Mouse (Mus musculus) stomach, embryonic 15.5 days (tissue): ENCODE results near the gene Ap3d1. TPM values are rescaled to one million over a fixed set of nuclear protein-coding genes. Genes with fewer than 3 reads are reported as not detected.

Experiments used
- ATAC-seq: fragments of 200-750 bp; cut with Nextera tagmentation; 2 replicates; pipeline ENCODE4 v1.8.0; 2017; ENCODE audit warnings: low read depth, moderate number of reproducible peaks, moderate TSS enrichment; ENCODE audit not compliant: insufficient read depth, low FRiP score
- H3K27ac ChIP-seq: fragments of 300-500 bp; sonication (generic); 2 replicates; pipeline ENCODE4 v1.5.1; 2015; ENCODE audit warnings: mild to moderate bottlenecking, inconsistent platforms
- H3K27me3 ChIP-seq: fragments of 300-500 bp; sonication (generic); replicated peaks from 2 replicates; pipeline ENCODE4 v1.6.1; 2015; ENCODE audit warnings: inconsistent platforms
- H3K36me3 ChIP-seq: fragments of 300-500 bp; sonication (generic); 2 replicates; pipeline ENCODE4 v1.6.1; 2015; ENCODE audit warnings: inconsistent platforms
- H3K4me1 ChIP-seq: fragments of 300-500 bp; sonication (generic); 2 replicates; pipeline ENCODE4 v1.6.1; 2015; ENCODE audit warnings: inconsistent platforms
- H3K4me2 ChIP-seq: fragments of 300-500 bp; sonication (generic); 2 replicates; pipeline ENCODE4 v1.6.1; 2015; ENCODE audit warnings: mild to moderate bottlenecking, inconsistent platforms
- H3K4me3 ChIP-seq: fragments of 300-500 bp; sonication (generic); replicated peaks from 2 replicates; pipeline ENCODE4 v1.5.1; 2015; ENCODE audit warnings: inconsistent platforms
- H3K9ac ChIP-seq: fragments of 300-500 bp; sonication (generic); 2 replicates; pipeline ENCODE4 v1.6.1; 2015; ENCODE audit warnings: inconsistent platforms
- H3K9me3 ChIP-seq: fragments of 300-500 bp; sonication (generic); 2 replicates; pipeline ENCODE4 v1.6.1; 2016; ENCODE audit warnings: inconsistent platforms
- WGBS: fragments of 180-500 bp; shearing (Covaris S2); methylation state at CpG from one replicate; pipeline ENCODE4 v1.1.7; 2015; 5-methylcytosine and 5-hydroxymethylcytosine counted together
- polyA plus RNA-seq: library from polyadenylated mRNA; unstranded; fragments of >200 nt; fragmentation: Nextera tagmentation; extraction: Ambion mirVana; gene quantifications from 2 replicates; pipeline ENCODE4 v1.2.1, GENCODE M21; 2015

Gene Ap3d1
- polyA plus RNA-seq, 1 experiment from 2014 or later, result 76.1 TPM

DNA sequence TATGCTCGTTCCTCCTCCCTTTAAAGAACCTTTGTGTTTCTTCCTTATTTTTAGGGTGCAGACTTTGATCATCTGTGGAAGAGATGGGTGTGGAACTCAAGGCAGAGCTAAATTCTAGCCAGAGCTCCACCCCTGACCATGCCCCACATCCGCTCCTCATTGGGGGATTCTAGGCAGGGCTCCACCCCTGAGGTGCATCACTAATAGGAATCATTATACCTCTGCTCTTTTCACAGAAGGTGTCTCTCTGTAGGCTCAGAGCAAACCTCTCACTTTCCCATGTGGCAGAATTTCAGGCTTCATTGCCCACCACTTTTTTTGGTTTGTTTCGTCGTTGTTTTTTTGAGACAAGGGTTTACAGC lies 83.2 kb downstream of the Ap3d1 start:
- H3K4me2 ChIP-seq, result no peak overlapping the region; the same call in 1 of the 2 replicates

DNA sequence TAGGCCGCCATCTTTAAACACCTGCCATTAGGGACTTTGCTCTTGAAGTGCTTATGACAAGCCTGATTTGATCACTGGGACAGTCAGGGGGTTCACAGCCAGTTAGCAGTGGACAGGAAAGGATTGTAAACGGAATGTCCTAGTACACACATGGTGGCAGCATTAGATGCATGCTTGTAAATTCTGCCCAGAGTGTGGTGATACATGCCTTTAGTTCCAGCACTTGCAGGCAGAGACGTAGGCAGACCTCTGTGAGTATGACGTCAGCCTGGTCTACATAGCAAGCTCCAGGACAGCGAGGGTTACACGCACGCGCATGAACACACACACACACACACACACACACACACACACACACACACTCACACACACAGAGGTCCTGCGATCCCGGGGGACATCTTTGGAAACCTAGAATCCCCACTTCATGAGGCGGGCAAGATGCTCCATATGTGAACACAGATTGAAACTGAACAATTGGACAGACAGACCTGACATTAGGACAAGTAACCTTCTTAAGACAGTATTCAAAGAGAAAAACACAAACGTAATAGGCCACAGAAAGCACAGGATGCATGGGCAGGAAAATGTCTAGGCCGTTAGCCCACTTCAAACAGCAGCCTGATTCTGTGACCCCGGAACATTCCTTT lies 83.7 kb downstream of the Ap3d1 start:
- Histone ChIP-seq H3K9ac (no peak overlapping the region), H3K9me3 (no peaks in the 10 kb centered on the region), H3K27ac (peak overlapping the region; percentile 26; the same call in 1 of the 2 replicates), H3K4me2 (no peak overlapping the region), H3K36me3 (no peaks in the 10 kb centered on the region), H3K4me3 (no peak overlapping the region), H3K4me1 (peaks cover 33% of the 10 kb centered on the region), H3K27me3 (no peaks in the 10 kb centered on the region)
- WGBS, result 84% methylated on average over 14 of the region's 14 CpGs
- no peak for ATAC-seq

More for the DNA sequence above, 83.2 kb downstream of the Ap3d1 start:
- Histone ChIP-seq H3K9me3 (no peaks in the 10 kb centered on the region), H3K27me3 (no peaks in the 10 kb centered on the region), H3K36me3 (no peaks in the 10 kb centered on the region), H3K4me3 (no peak overlapping the region), H3K27ac (peak overlapping the region; percentile 7; the same call in 1 of the 2 replicates), H3K9ac (no peak overlapping the region), H3K4me1 (peaks cover 38% of the 10 kb centered on the region)
- WGBS, result 63% methylated on average over 4 of the region's 4 CpGs
- ATAC-seq, result no peak

Other genes starting within 250 kb of the Ap3d1 start
- gene Onecut3, start 247.4 kb downstream of the Ap3d1 start, polyA plus RNA-seq, result 0.18 and 0.21 TPM in 2 replicates
- 0.19 and 0.32 TPM in 2 replicates for gene Atp8b3, start 203.1 kb downstream of the Ap3d1 start, polyA plus RNA-seq
- gene Rexo1, start 180.7 kb downstream of the Ap3d1 start, polyA plus RNA-seq, result 23.2 and 23.3 TPM in 2 replicates
- 9.3 and 10.3 TPM in 2 replicates for gene Klf16, start 164.9 kb downstream of the Ap3d1 start, polyA plus RNA-seq
- 102 and 103 TPM in 2 replicates for gene Abhd17a, start 151.9 kb downstream of the Ap3d1 start, polyA plus RNA-seq
- gene Scamp4, start 139.4 kb downstream of the Ap3d1 start, polyA plus RNA-seq, result 86.1 and 93.0 TPM in 2 replicates
- gene Adat3, start 139.4 kb downstream of the Ap3d1 start, polyA plus RNA-seq, result 6.1 and 6.4 TPM in 2 replicates
- gene Gm49322, start 136.2 kb downstream of the Ap3d1 start, polyA plus RNA-seq, result 3.9 TPM in 2 replicates
- gene Csnk1g2, start 119.4 kb downstream of the Ap3d1 start, polyA plus RNA-seq, result 134 and 148 TPM in 2 replicates
- 70.1 and 72.2 TPM in 2 replicates for gene Btbd2, start 85.2 kb downstream of the Ap3d1 start, polyA plus RNA-seq
- gene Mknk2, start 64.2 kb downstream of the Ap3d1 start, polyA plus RNA-seq, result 83.9 and 86.3 TPM in 2 replicates
- gene Mob3a, start 40.3 kb downstream of the Ap3d1 start, polyA plus RNA-seq, result 46.2 and 47.5 TPM in 2 replicates
- gene Izumo4, start 40.1 kb downstream of the Ap3d1 start, polyA plus RNA-seq, result 27.1 and 32.0 TPM in 2 replicates
- gene Dot1l, start 12.9 kb upstream of the Ap3d1 start, polyA plus RNA-seq, result 17.3 and 17.4 TPM in 2 replicates
- gene Sf3a2, start 55.9 kb upstream of the Ap3d1 start, polyA plus RNA-seq, result 52.6 and 62.0 TPM in 2 replicates
- 117 and 118 TPM in 2 replicates for gene Plekhj1, start 56.4 kb upstream of the Ap3d1 start, polyA plus RNA-seq
- gene Amh, start 63.0 kb upstream of the Ap3d1 start, polyA plus RNA-seq, result not detected in 2 replicates
- 1.0 and 1.4 TPM in 2 replicates for gene Jsrp1, start 71.2 kb upstream of the Ap3d1 start, polyA plus RNA-seq
- 1,556 and 1,602 TPM in 2 replicates for gene Oaz1, start 84.4 kb upstream of the Ap3d1 start, polyA plus RNA-seq
- 0.24 TPM in 2 replicates for gene Lingo3, start 101.8 kb upstream of the Ap3d1 start, polyA plus RNA-seq
- gene Lsm7, start 112.9 kb upstream of the Ap3d1 start, polyA plus RNA-seq, result 245 and 261 TPM in 2 replicates
- gene Sppl2b, start 113.0 kb upstream of the Ap3d1 start, polyA plus RNA-seq, result 37.1 and 41.9 TPM in 2 replicates
- 0.06 TPM in 1 of 2 replicates, not detected in the other for gene Tmprss9, start 129.6 kb upstream of the Ap3d1 start, polyA plus RNA-seq
- 317 and 334 TPM in 2 replicates for gene Timm13, start 158.7 kb upstream of the Ap3d1 start, polyA plus RNA-seq
- 38.1 and 46.1 TPM in 2 replicates for gene Lmnb2, start 176.0 kb upstream of the Ap3d1 start, polyA plus RNA-seq
- 33.6 TPM in 2 replicates for gene Gadd45b, start 187.8 kb upstream of the Ap3d1 start, polyA plus RNA-seq